Mouse (Mus musculus): Measurements from ENCODE around the gene Capn1. TPM values are rescaled to one million over a fixed set of nuclear protein-coding genes. Genes with fewer than 3 reads are reported as not detected.

Capn1 gene
- polyA plus RNA-seq, 3 experiments from 2014 or later = 41.9 to 48.2 (median 44.7) TPM

GRCm38 (mm10) chr19:5952071-5952691, 63.5 kb downstream of the Capn1 start:
- no peak for ATAC-seq

- ATAC-seq = no peak
Observed at GRCm38 (mm10) chr19:5951631-5952030, 64.1 kb downstream of the Capn1 start.

GRCm38 (mm10) chr19:5950218-5950617, 65.5 kb downstream of the Capn1 start:
- no peak for ATAC-seq

- no peak for ATAC-seq
Observed at GRCm38 (mm10) chr19:5945891-5946290, 69.8 kb downstream of the Capn1 start.

GRCm38 (mm10) chr19:5945027-5945426, 70.7 kb downstream of the Capn1 start:
- no peak for ATAC-seq

- no peak for ATAC-seq
Observed at GRCm38 (mm10) chr19:5944145-5944544, 71.6 kb downstream of the Capn1 start.

GRCm38 (mm10) chr19:5943404-5943803, 72.3 kb downstream of the Capn1 start:
- no peak for ATAC-seq

GRCm38 (mm10) chr19:5942581-5942980, 73.1 kb downstream of the Capn1 start:
- no peak for ATAC-seq

GRCm38 (mm10) chr19:5940656-5941055, 75.0 kb downstream of the Capn1 start:
- no peak for ATAC-seq

- ATAC-seq = no peak
Observed at GRCm38 (mm10) chr19:5940173-5940572, 75.5 kb downstream of the Capn1 start.

GRCm38 (mm10) chr19:5939715-5940114, 76.0 kb downstream of the Capn1 start:
- ATAC-seq = no peak

Other genes with a start within 250 kb of the Capn1 start
- 10 to 100 TPM; 14.2 to 19.5 (median 15.4) TPM for gene Scyl1, start 244.5 kb downstream of the Capn1 start, polyA plus RNA-seq (2017; shearing (Covaris generic))
- gene Frmd8, start 140.6 kb downstream of the Capn1 start, polyA plus RNA-seq (2017; shearing (Covaris generic)) = 10 to 100 TPM; 57.3 to 71.3 (median 60.1) TPM
- gene Slc25a45, start 138.1 kb downstream of the Capn1 start, polyA plus RNA-seq (2017; shearing (Covaris generic)) = 10 to 100 TPM; 48.8 to 54.8 (median 54.1) TPM
- gene Tigd3, start 121.7 kb downstream of the Capn1 start, polyA plus RNA-seq (2017; shearing (Covaris generic)) = 1 to 10 TPM in 1 of 3 experiments, under 1 TPM in 2; 0.36 to 1.1 (median 0.66) TPM
- gene Dpf2, start 102.9 kb downstream of the Capn1 start, polyA plus RNA-seq (2017; shearing (Covaris generic)) = 100 to 1,000 TPM; 157 to 198 (median 189) TPM
- gene Cdc42ep2, start 91.1 kb downstream of the Capn1 start, polyA plus RNA-seq (2017; shearing (Covaris generic)) = under 1 TPM in 2 of 3 experiments, not detected in 1; 0.32 to 0.52 TPM
- 10 to 100 TPM; 14.2 to 20.4 (median 14.7) TPM for gene Pola2, start 51.7 kb downstream of the Capn1 start, polyA plus RNA-seq (2017; shearing (Covaris generic))
- not detected for gene Slc22a20, start 29.8 kb downstream of the Capn1 start, polyA plus RNA-seq (2017; shearing (Covaris generic))
- gene Syvn1, start 30.7 kb upstream of the Capn1 start, polyA plus RNA-seq (2017; shearing (Covaris generic)) = 10 to 100 TPM; 12.6 to 16.5 (median 16.2) TPM
- gene Mrpl49, start 41.9 kb upstream of the Capn1 start, polyA plus RNA-seq (2017; shearing (Covaris generic)) = 10 to 100 TPM; 36.6 to 40.3 (median 36.7) TPM
- 1,000 to 10,000 TPM; 1,798 to 3,866 (median 2,409) TPM for gene Fau, start 41.9 kb upstream of the Capn1 start, polyA plus RNA-seq (2017; shearing (Covaris generic))
- gene Znhit2, start 45.3 kb upstream of the Capn1 start, polyA plus RNA-seq (2017; shearing (Covaris generic)) = 10 to 100 TPM in 1 of 3 experiments, 1 to 10 TPM in 2; 5.6 to 11.5 (median 9.4) TPM
- gene Tm7sf2, start 52.5 kb upstream of the Capn1 start, polyA plus RNA-seq (2017; shearing (Covaris generic)) = 1 to 10 TPM; 5.6 to 7.2 (median 6.9) TPM
- 10 to 100 TPM; 29.3 to 35.6 (median 31.5) TPM for gene Vps51, start 61.3 kb upstream of the Capn1 start, polyA plus RNA-seq (2017; shearing (Covaris generic))
- gene Tmem262, start 64.1 kb upstream of the Capn1 start, polyA plus RNA-seq (2017; shearing (Covaris generic)) = not detected
- gene Gm28374, start 66.4 kb upstream of the Capn1 start, polyA plus RNA-seq (2017; shearing (Covaris generic)) = 1 to 10 TPM in 1 of 3 experiments, under 1 TPM in 1, not detected in 1; 0.77 to 1.1 TPM
- gene Zfpl1, start 69.1 kb upstream of the Capn1 start, polyA plus RNA-seq (2017; shearing (Covaris generic)) = 10 to 100 TPM; 32.0 to 47.2 (median 36.9) TPM
- 10 to 100 TPM in 1 of 3 experiments, 1 to 10 TPM in 2; 2.4 to 24.7 (median 4.4) TPM for gene Cdca5, start 69.1 kb upstream of the Capn1 start, polyA plus RNA-seq (2017; shearing (Covaris generic))
- gene AC131692.1, start 78.5 kb upstream of the Capn1 start, polyA plus RNA-seq (2017; shearing (Covaris generic)) = under 1 TPM in 1 of 3 experiments, not detected in 2; 0.48 TPM
- under 1 TPM in 1 of 3 experiments, not detected in 2; 0.33 TPM for gene Naaladl1, start 89.9 kb upstream of the Capn1 start, polyA plus RNA-seq (2017; shearing (Covaris generic))
- gene Sac3d1, start 102.8 kb upstream of the Capn1 start, polyA plus RNA-seq (2017; shearing (Covaris generic)) = 1 to 10 TPM; 1.4 to 4.4 (median 3.3) TPM
- 10 to 100 TPM; 17.2 to 21.8 (median 20.4) TPM for gene Snx15, start 112.4 kb upstream of the Capn1 start, polyA plus RNA-seq (2017; shearing (Covaris generic))
- not detected for gene Batf2, start 125.1 kb upstream of the Capn1 start, polyA plus RNA-seq (2017; shearing (Covaris generic))
- gene Arl2, start 125.7 kb upstream of the Capn1 start, polyA plus RNA-seq (2017; shearing (Covaris generic)) = 10 to 100 TPM; 14.3 to 31.0 (median 21.9) TPM
- under 1 TPM in 2 of 3 experiments, not detected in 1; 0.55 to 0.79 TPM for gene Majin, start 168.5 kb upstream of the Capn1 start, polyA plus RNA-seq (2017; shearing (Covaris generic))
- gene Gpha2, start 210.5 kb upstream of the Capn1 start, polyA plus RNA-seq (2017; shearing (Covaris generic)) = not detected
- 1 to 10 TPM; 1.7 to 3.3 (median 2.2) TPM for gene Ppp2r5b, start 220.0 kb upstream of the Capn1 start, polyA plus RNA-seq (2017; shearing (Covaris generic))
- 10 to 100 TPM in 2 of 3 experiments, 1 to 10 TPM in 1; 8.1 to 12.6 (median 11.5) TPM for gene Atg2a, start 225.8 kb upstream of the Capn1 start, polyA plus RNA-seq (2017; shearing (Covaris generic))